Mouse (Mus musculus): ENCODE results near the gene Bphl. TPM values are rescaled to one million over a fixed set of nuclear protein-coding genes. Genes with fewer than 3 reads are reported as not detected.
A peak's percentile ranks its signal among the peaks of the same experiment; 100 is the strongest.
"Not testable (repeated sequence)": the region's sequence is repeated elsewhere in the genome, so short reads cannot be mapped to it uniquely, and the experiment has no call there.

Gene Bphl
- polyA plus RNA-seq, 1 experiment from 2014 or later = 36.1 TPM

DNA sequence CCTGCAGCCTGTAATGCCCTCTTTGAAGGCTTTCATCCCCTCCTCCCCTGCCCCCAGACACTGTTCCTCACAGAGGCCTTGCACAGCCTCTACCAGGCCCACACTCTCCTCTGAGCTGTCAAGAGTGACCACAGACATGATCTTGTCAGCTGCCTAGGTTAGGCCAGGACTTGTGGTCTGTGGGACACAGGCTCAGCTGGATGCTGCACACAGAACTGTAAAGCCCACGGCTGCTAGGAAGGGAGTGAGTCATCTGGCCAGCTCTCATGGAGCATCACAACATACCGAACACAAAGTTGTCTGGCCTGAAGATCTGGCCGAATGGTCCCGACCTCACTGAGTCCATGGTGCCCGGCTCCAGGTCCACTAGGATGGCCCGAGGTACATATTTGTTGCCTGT, 38.5 kb downstream of the Bphl start:
- H3K4me3 ChIP-seq (ENCODE audit: low read depth, low read length); H3K27me3 ChIP-seq (ENCODE audit: control insufficient read depth, insufficient read depth, low read length); ATAC-seq (ENCODE audit: insufficient number of reproducible peaks, insufficient read depth, low FRiP score, low read depth); H3K4me1 ChIP-seq (ENCODE audit: control insufficient read depth, insufficient read depth, low read length); H3K4me2 ChIP-seq (replicated peaks; ENCODE audit: low read depth, low read length); H3K9ac ChIP-seq (replicated peaks; ENCODE audit: low read depth, low read length); H3K27ac ChIP-seq (ENCODE audit: low read length); H3K36me3 ChIP-seq (ENCODE audit: control insufficient read depth, insufficient read depth, low read length); H3K9me3 ChIP-seq (ENCODE audit: control insufficient read depth, low read depth, low read length): not testable (repeated sequence)
- 89% methylated on average over 6 of the region's 6 CpGs for WGBS

DNA sequence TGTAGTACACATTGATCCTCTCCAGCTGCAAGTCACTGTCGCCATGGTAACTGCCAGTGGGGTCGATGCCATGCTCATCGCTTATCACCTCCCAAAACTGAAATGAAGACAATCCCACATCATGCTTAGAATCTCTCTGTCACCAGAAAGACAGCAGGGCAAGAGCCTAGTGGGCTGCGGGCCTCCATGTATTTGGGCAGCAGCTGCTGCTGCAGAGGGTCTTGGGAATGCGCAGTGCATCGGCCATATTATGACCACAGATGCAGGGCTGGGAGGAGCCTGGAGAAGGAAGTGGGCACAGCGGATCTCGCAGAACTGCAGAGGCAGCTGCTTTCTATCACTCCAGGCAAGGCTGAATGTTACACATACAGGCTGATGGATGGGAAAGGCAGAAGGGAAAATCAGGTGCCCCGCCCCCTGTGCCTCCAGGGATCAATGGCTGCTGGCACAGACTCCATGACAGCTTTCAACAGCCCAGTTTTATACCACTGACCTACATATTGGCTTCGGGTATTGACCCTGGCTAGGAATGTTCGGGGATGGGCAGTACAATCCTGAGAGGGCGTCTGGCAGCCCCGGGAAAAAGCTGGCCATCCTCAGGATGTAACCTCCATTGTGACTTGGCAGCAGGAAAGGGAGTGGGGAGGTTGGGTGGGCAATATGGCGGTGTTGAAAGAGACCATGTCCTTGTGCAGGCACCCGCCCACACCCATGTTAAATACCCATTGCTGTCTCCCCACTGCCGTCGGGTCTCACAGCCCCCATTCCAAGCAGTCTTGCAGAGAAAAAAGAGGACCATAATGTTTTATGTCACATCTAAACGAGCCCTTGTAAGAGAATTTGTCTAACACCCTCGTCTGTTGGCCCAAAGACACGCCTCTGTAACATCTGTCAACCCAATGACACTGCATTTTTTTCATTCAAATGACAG, 39.4 kb downstream of the Bphl start:
- WGBS = 25% methylated on average over 20 of the region's 20 CpGs
- no peaks in the 10 kb centered on the region for H3K9me3 ChIP-seq (ENCODE audit: control insufficient read depth, low read depth, low read length)
- H3K9ac ChIP-seq (replicated peaks; ENCODE audit: low read depth, low read length) = peak overlapping the region; percentile 63
- peaks cover 9% of the 10 kb centered on the region; the same call in 1 of the 2 replicates for H3K4me1 ChIP-seq (ENCODE audit: control insufficient read depth, insufficient read depth, low read length)
- H3K27ac ChIP-seq (ENCODE audit: low read length) = peak overlapping the region; percentile 44; the same call in 1 of the 2 replicates
- peak; percentile 50; the same call in 1 of the 2 replicates for ATAC-seq (ENCODE audit: insufficient number of reproducible peaks, insufficient read depth, low FRiP score, low read depth)
- no peaks in the 10 kb centered on the region for H3K27me3 ChIP-seq (ENCODE audit: control insufficient read depth, insufficient read depth, low read length)
- peak overlapping the region; percentile 78 for H3K4me2 ChIP-seq (replicated peaks; ENCODE audit: low read depth, low read length)
- peaks cover 3% of the 10 kb centered on the region; the same call in 1 of the 2 replicates for H3K36me3 ChIP-seq (ENCODE audit: control insufficient read depth, insufficient read depth, low read length)
- peak overlapping the region; percentile 79 for H3K4me3 ChIP-seq (ENCODE audit: low read depth, low read length)

DNA sequence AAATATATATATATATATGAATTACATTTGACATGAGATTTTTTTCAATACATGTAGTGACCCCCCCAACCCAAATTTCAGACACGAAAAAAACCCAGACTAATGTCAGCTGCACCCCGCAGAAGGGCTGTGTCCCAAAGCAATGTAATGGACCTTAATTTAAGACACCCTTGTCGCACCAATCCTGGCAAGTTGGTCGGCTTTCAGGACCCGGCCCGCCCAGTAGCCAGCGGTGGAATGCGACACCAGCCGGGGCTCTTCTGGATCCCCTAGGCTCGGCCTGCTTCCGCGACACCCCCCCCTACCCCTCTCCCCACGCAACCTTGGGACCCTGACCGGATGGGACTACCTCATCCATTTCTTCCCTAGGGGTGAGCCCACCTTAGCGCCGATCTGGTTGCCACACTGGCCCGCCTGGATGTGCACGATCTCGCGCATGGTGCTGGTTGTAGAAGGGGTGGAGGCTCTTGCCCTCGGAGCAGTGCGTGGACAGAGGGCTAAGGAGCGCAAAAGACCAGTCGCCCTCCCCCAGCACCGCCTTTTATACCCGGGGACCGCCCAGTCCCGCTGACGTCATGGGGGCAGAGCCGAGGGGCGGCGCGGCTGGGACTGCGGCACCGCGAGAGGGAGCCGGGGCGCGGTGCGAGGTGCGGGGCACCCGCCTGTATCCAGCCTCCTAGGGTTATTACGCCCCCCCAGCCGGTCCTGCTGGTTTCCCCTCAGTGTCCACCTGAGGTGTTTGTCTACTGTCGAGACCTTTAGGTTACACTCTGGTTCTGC, 40.3 kb downstream of the Bphl start, which contains the start of gene Tubb2a:
TSS of gene Tubb2a (minus strand) at position 516 of the 780 bp plus-strand sequence.
- H3K27ac ChIP-seq (ENCODE audit: low read length) = peak within 1 kb of the TSS; percentile 44; the same call in 1 of the 2 replicates
- peak within 1 kb of the TSS; percentile 63 for H3K9ac ChIP-seq (replicated peaks; ENCODE audit: low read depth, low read length)
- peak within 1 kb of the TSS; percentile 78 for H3K4me2 ChIP-seq (replicated peaks; ENCODE audit: low read depth, low read length)
- peak; percentile 90 for ATAC-seq (ENCODE audit: insufficient number of reproducible peaks, insufficient read depth, low FRiP score, low read depth)
- H3K4me3 ChIP-seq (ENCODE audit: low read depth, low read length) = peak within 1 kb of the TSS; percentile 79
- peaks cover 3% of the 10 kb centered on the region; the same call in 1 of the 2 replicates for H3K36me3 ChIP-seq (ENCODE audit: control insufficient read depth, insufficient read depth, low read length)
- no peaks in the 10 kb centered on the region for H3K27me3 ChIP-seq (ENCODE audit: control insufficient read depth, insufficient read depth, low read length)
- H3K4me1 ChIP-seq (ENCODE audit: control insufficient read depth, insufficient read depth, low read length) = peaks cover 9% of the 10 kb centered on the region; the same call in 1 of the 2 replicates
- H3K9me3 ChIP-seq (ENCODE audit: control insufficient read depth, low read depth, low read length) = no peaks in the 10 kb centered on the region
- WGBS = 1% methylated on average over 45 of the region's 45 CpGs

DNA sequence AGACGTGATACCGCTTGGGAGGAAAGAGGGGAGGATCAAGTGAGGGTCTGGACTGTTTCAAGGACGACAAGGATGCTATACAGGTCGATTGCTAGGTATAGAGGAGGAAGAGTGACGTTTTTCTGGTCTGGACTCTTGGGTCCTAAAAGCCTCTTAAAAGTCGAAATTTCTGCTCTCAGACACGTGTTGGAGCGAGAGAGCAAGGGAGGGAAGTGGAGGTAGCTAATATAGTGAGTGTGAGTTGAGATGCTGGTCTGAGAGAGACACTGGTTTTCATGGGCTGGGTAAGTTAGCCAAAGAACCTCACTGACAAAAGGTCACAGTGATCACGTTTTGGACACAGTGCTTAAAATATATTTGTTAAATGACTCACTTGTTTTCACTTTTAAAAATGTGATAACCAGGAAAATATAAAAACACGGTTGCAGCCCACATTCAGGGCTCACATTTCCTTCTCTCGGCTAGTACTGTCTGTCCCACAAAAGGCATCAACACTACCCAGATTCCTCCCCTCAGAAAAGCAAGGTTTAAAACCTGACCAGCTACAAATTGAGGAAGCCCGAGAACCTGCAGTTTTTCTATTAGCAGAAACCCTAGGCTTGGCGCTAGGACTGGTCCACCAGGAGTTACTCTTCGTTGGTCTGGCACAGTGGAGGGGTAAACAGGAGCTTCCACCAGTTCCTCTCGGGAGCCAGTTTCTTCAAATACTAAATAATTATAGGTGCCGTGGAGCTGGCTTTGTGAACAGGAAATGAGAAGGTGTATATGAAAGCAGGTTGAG, 41.3 kb downstream of the Bphl start:
- H3K4me3 ChIP-seq (ENCODE audit: low read depth, low read length) = peak overlapping the region; percentile 79; the same call in 1 of the 2 replicates
- peak; percentile 11; the same call in 1 of the 2 replicates for ATAC-seq (ENCODE audit: insufficient number of reproducible peaks, insufficient read depth, low FRiP score, low read depth)
- no peak overlapping the region for H3K27ac ChIP-seq (ENCODE audit: low read length)
- WGBS = 40% methylated on average over 16 of the region's 16 CpGs
- H3K27me3 ChIP-seq (ENCODE audit: control insufficient read depth, insufficient read depth, low read length) = no peaks in the 10 kb centered on the region
- H3K36me3 ChIP-seq (ENCODE audit: control insufficient read depth, insufficient read depth, low read length) = peaks cover 3% of the 10 kb centered on the region; the same call in 1 of the 2 replicates
- no peak overlapping the region for H3K9ac ChIP-seq (replicated peaks; ENCODE audit: low read depth, low read length)
- peaks cover 9% of the 10 kb centered on the region; the same call in 1 of the 2 replicates for H3K4me1 ChIP-seq (ENCODE audit: control insufficient read depth, insufficient read depth, low read length)
- H3K4me2 ChIP-seq (replicated peaks; ENCODE audit: low read depth, low read length) = peak overlapping the region; percentile 78
- no peaks in the 10 kb centered on the region for H3K9me3 ChIP-seq (ENCODE audit: control insufficient read depth, low read depth, low read length)

DNA sequence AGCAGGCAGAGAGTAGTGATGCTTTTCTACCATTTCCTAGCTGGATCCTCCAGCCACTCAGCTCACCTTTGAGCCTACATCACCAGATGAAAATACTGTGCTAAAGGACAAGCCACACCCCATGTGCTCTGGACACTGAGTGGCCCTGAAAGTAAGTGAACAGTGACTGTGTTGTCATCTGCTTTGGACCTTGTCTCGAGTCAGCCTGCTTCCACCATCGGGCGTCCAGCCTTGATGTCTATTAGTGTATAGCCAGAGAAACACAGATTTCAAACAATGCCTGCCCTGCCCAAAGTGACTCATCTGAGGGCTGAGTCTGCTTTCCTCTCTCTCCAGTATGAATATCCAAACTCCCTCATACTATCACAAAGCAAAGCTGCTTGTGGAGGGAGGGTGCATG, 42.4 kb downstream of the Bphl start:
- peaks cover 9% of the 10 kb centered on the region; the same call in 1 of the 2 replicates for H3K4me1 ChIP-seq (ENCODE audit: control insufficient read depth, insufficient read depth, low read length)
- H3K4me3 ChIP-seq (ENCODE audit: low read depth, low read length) = no peak overlapping the region
- H3K9ac ChIP-seq (replicated peaks; ENCODE audit: low read depth, low read length) = no peak overlapping the region
- H3K27ac ChIP-seq (ENCODE audit: low read length) = no peak overlapping the region
- no peaks in the 10 kb centered on the region for H3K9me3 ChIP-seq (ENCODE audit: control insufficient read depth, low read depth, low read length)
- ATAC-seq (ENCODE audit: insufficient number of reproducible peaks, insufficient read depth, low FRiP score, low read depth) = no peak
- H3K4me2 ChIP-seq (replicated peaks; ENCODE audit: low read depth, low read length) = no peak overlapping the region
- no peaks in the 10 kb centered on the region for H3K27me3 ChIP-seq (ENCODE audit: control insufficient read depth, insufficient read depth, low read length)
- 71% methylated on average over 3 of the region's 3 CpGs for WGBS
- peaks cover 3% of the 10 kb centered on the region; the same call in 1 of the 2 replicates for H3K36me3 ChIP-seq (ENCODE audit: control insufficient read depth, insufficient read depth, low read length)

DNA sequence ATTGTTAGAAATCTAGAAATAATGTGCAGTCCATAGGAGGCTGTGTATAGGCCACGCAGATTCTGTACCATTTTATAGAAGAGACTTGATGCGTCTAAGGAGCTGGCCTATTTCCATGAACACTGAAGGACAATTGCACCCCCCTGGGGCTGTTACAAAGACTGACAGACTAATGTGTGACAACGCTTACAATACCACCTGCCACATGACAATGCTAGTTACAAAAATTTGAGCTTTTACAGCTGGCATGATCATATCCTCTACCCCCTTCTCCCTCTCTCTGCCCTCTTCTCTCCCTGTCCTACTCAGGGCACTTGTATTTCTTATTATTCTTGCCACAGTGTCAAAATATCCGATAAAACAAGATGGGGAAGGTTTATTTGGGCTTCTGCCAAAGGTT, 44.5 kb downstream of the Bphl start:
- H3K9me3 ChIP-seq (ENCODE audit: control insufficient read depth, low read depth, low read length) = no peaks in the 10 kb centered on the region
- H3K4me1 ChIP-seq (ENCODE audit: control insufficient read depth, insufficient read depth, low read length) = peaks cover 5% of the 10 kb centered on the region; the same call in 1 of the 2 replicates
- no peak for ATAC-seq (ENCODE audit: insufficient number of reproducible peaks, insufficient read depth, low FRiP score, low read depth)
- H3K9ac ChIP-seq (replicated peaks; ENCODE audit: low read depth, low read length) = no peak overlapping the region
- H3K36me3 ChIP-seq (ENCODE audit: control insufficient read depth, insufficient read depth, low read length) = no peaks in the 10 kb centered on the region
- H3K27ac ChIP-seq (ENCODE audit: low read length) = no peak overlapping the region
- 69% methylated on average over 4 of the region's 4 CpGs for WGBS
- no peak overlapping the region for H3K4me3 ChIP-seq (ENCODE audit: low read depth, low read length)
- H3K27me3 ChIP-seq (ENCODE audit: control insufficient read depth, insufficient read depth, low read length) = no peaks in the 10 kb centered on the region
- no peak overlapping the region for H3K4me2 ChIP-seq (replicated peaks; ENCODE audit: low read depth, low read length)

DNA sequence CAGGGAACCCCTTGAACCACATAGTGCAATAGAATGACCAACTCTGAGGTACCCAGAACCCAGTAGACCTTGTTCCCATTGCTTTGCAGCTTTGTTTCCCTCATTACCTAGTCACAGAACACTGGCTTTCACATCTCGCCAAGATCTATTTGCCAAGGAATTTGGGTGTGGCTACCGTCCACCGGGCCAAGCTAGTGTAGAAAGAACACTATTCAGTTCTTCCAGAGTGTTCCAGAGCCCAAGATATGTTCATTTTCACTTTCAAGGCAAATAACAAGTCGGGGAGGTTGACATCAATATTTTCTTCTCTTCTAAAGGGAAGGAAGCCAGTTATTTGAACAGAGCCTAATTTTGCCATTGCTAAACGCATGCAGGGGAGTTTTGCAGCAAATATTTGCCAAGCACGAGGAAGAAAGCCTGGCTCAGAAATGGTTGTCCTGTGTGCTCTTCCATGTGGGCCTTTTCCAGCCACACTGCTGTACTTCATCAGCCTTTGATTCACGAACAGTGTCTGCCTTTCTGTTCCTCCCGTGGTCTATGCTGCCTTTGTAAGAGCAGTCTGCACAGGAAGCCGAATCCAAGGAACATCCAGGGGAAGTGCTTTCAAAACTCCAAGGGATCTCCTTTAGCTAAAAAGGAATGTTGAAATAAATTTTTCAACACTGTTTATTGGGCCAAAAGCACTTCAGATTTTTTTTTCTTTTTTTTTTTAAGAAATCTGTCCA, 46.8 kb downstream of the Bphl start:
- Histone ChIP-seq H3K9me3 (ENCODE audit: control insufficient read depth, low read depth, low read length) (no peaks in the 10 kb centered on the region), H3K27ac (ENCODE audit: low read length) (no peak overlapping the region), H3K27me3 (ENCODE audit: control insufficient read depth, insufficient read depth, low read length) (no peaks in the 10 kb centered on the region), H3K4me2 (replicated peaks; ENCODE audit: low read depth, low read length) (no peak overlapping the region), H3K9ac (replicated peaks; ENCODE audit: low read depth, low read length) (no peak overlapping the region), H3K4me3 (ENCODE audit: low read depth, low read length) (no peak overlapping the region), H3K36me3 (ENCODE audit: control insufficient read depth, insufficient read depth, low read length) (no peaks in the 10 kb centered on the region), H3K4me1 (ENCODE audit: control insufficient read depth, insufficient read depth, low read length) (peaks cover 4% of the 10 kb centered on the region; the same call in 1 of the 2 replicates)
- ATAC-seq (ENCODE audit: insufficient number of reproducible peaks, insufficient read depth, low FRiP score, low read depth) = no peak
- WGBS = 48% methylated on average over 9 of the region's 9 CpGs

Data from stomach, embryonic 14.5 days (tissue).